Mouse (Mus musculus) heart, embryonic 11.5 days (tissue): ENCODE measurements around the gene Slu7. TPM values are rescaled to one million over a fixed set of nuclear protein-coding genes. Genes with fewer than 3 reads are reported as not detected.

Source experiments
- ATAC-seq: fragments of 200-750 bp; cut with Nextera tagmentation; replicated peaks from 2 replicates; pipeline ENCODE4 v1.8.0; 2017; ENCODE audit warnings: moderate library complexity; ENCODE audit not compliant: insufficient number of reproducible peaks, low FRiP score, low TSS enrichment
- H3K27ac ChIP-seq: fragments of 300-500 bp; sonication (generic); 2 replicates; pipeline ENCODE4 v1.5.1; 2014; ENCODE audit warnings: mild to moderate bottlenecking, low read depth, low read length
- H3K27me3 ChIP-seq: fragments of 300-500 bp; sonication (generic); 2 replicates; pipeline ENCODE4 v1.6.1; 2014; ENCODE audit warnings: mild to moderate bottlenecking, low read length, mixed read lengths; ENCODE audit not compliant: control insufficient read depth, insufficient read depth
- H3K36me3 ChIP-seq: fragments of 300-500 bp; sonication (generic); 2 replicates; pipeline ENCODE4 v1.6.1; 2014; ENCODE audit warnings: mild to moderate bottlenecking, low read length, moderate library complexity, mixed read lengths; ENCODE audit not compliant: control insufficient read depth, insufficient read depth
- H3K4me1 ChIP-seq: fragments of 300-500 bp; sonication (generic); 2 replicates; pipeline ENCODE4 v1.6.1; 2014; ENCODE audit warnings: low read length; ENCODE audit not compliant: control insufficient read depth, insufficient read depth
- H3K4me2 ChIP-seq: fragments of 300-500 bp; sonication (generic); 2 replicates; pipeline ENCODE4 v1.6.1; 2014; ENCODE audit warnings: mild to moderate bottlenecking, moderate library complexity
- H3K4me3 ChIP-seq: fragments of 300-500 bp; sonication (generic); 2 replicates; pipeline ENCODE4 v1.5.1; 2014; ENCODE audit warnings: low read depth, low read length
- H3K9ac ChIP-seq: fragments of 300-500 bp; sonication (generic); 2 replicates; pipeline ENCODE4 v1.6.1; 2014; ENCODE audit warnings: mild to moderate bottlenecking, low read depth, low read length, moderate library complexity
- H3K9me3 ChIP-seq: fragments of 300-500 bp; sonication (generic); replicated peaks from 2 replicates; pipeline ENCODE4 v1.6.1; 2016; ENCODE audit warnings: low read length; ENCODE audit not compliant: control insufficient read depth
- WGBS: fragments of 180-500 bp; shearing (Covaris S2); extraction: QIAGEN DNeasy Blood & Tissue Kit; methylation state at CpG from one replicate; pipeline ENCODE4 v1.1.7; 2014; ENCODE audit not compliant: insufficient replicate concordance; 5-methylcytosine and 5-hydroxymethylcytosine counted together
- polyA plus RNA-seq: library from polyadenylated mRNA; unstranded; fragments of >200 nt; fragmentation: Nextera tagmentation; extraction: Ambion mirVana; gene quantifications from 2 replicates; pipeline ENCODE4 v1.2.1, GENCODE M21; 2014

Slu7 gene
- polyA plus RNA-seq, 1 experiment from 2014 or later, result 39.2 TPM

GRCm38 (mm10) chr11:43393325-43393724 lies 40.2 kb upstream of the Slu7 start:
- Histone ChIP-seq H3K36me3 (no peaks in the 10 kb centered on the region), H3K9me3 (no peaks in the 10 kb centered on the region), H3K9ac (no peak overlapping the region), H3K4me2 (no peak overlapping the region), H3K27ac (no peak overlapping the region), H3K27me3 (no peaks in the 10 kb centered on the region), H3K4me3 (no peak overlapping the region), H3K4me1 (no peaks in the 10 kb centered on the region; the same call in 1 of the 2 replicates)
- ATAC-seq, result no peak
- 92% methylated on average over 4 of the region's 4 CpGs for WGBS

- no peak overlapping the region for H3K4me3 ChIP-seq
- no peaks in the 10 kb centered on the region; the same call in 1 of the 2 replicates for H3K4me1 ChIP-seq
- H3K4me2 ChIP-seq, result no peak overlapping the region
- no peaks in the 10 kb centered on the region for H3K27me3 ChIP-seq
- H3K9me3 ChIP-seq, result no peaks in the 10 kb centered on the region
- H3K9ac ChIP-seq, result no peak overlapping the region
- H3K36me3 ChIP-seq, result no peaks in the 10 kb centered on the region
- WGBS, result 74% methylated on average over 14 of the region's 14 CpGs
- H3K27ac ChIP-seq, result no peak overlapping the region
- no peak for ATAC-seq
These were observed 38.2 kb upstream of the Slu7 start for GRCm38 (mm10) chr11:43395073-43395948.

- Histone ChIP-seq H3K27ac (no peak overlapping the region), H3K9me3 (no peaks in the 10 kb centered on the region), H3K4me1 (no peaks in the 10 kb centered on the region; the same call in 1 of the 2 replicates), H3K4me3 (no peak overlapping the region), H3K27me3 (no peaks in the 10 kb centered on the region), H3K9ac (no peak overlapping the region), H3K36me3 (no peaks in the 10 kb centered on the region), H3K4me2 (no peak overlapping the region)
- 81% methylated on average over 4 of the region's 4 CpGs for WGBS
- ATAC-seq, result no peak
These were observed 37.3 kb upstream of the Slu7 start for GRCm38 (mm10) chr11:43396246-43396645.

- WGBS, result 75% methylated on average over 7 of the region's 7 CpGs
- Histone ChIP-seq H3K4me3 (no peak overlapping the region), H3K27ac (no peak overlapping the region), H3K9me3 (no peaks in the 10 kb centered on the region), H3K4me1 (no peaks in the 10 kb centered on the region; the same call in 1 of the 2 replicates), H3K36me3 (no peaks in the 10 kb centered on the region), H3K27me3 (no peaks in the 10 kb centered on the region), H3K9ac (no peak overlapping the region), H3K4me2 (no peak overlapping the region)
- ATAC-seq, result no peak
These were observed 36.9 kb upstream of the Slu7 start for GRCm38 (mm10) chr11:43396672-43397071.

GRCm38 (mm10) chr11:43399297-43399696 lies 34.2 kb upstream of the Slu7 start:
- ATAC-seq, result no peak
- no peak overlapping the region for H3K4me3 ChIP-seq

GRCm38 (mm10) chr11:43400131-43400530 lies 33.4 kb upstream of the Slu7 start:
- WGBS, result 88% methylated on average over 1 of the region's 1 CpGs
- Histone ChIP-seq H3K27me3 (no peaks in the 10 kb centered on the region), H3K36me3 (no peaks in the 10 kb centered on the region), H3K4me1 (no peaks in the 10 kb centered on the region; the same call in 1 of the 2 replicates), H3K4me3 (no peak overlapping the region), H3K9ac (no peak overlapping the region), H3K9me3 (peaks cover 4% of the 10 kb centered on the region; the same call in 1 of the 2 replicates), H3K27ac (no peak overlapping the region), H3K4me2 (no peak overlapping the region)
- ATAC-seq, result no peak

More at GRCm38 (mm10) chr11:43399297-43399696, 34.2 kb upstream of the Slu7 start:
- no peaks in the 10 kb centered on the region; the same call in 1 of the 2 replicates for H3K4me1 ChIP-seq
- no peak overlapping the region for H3K27ac ChIP-seq
- no peaks in the 10 kb centered on the region for H3K27me3 ChIP-seq
- no peak overlapping the region for H3K4me2 ChIP-seq
- H3K9ac ChIP-seq, result no peak overlapping the region
- H3K36me3 ChIP-seq, result no peaks in the 10 kb centered on the region
- H3K9me3 ChIP-seq, result no peaks in the 10 kb centered on the region
- 38% methylated on average over 4 of the region's 4 CpGs for WGBS

- no peak overlapping the region for H3K9ac ChIP-seq
- no peaks in the 10 kb centered on the region for H3K36me3 ChIP-seq
- no peak overlapping the region for H3K4me3 ChIP-seq
- no peaks in the 10 kb centered on the region for H3K4me1 ChIP-seq
- ATAC-seq, result no peak
- H3K27me3 ChIP-seq, result no peaks in the 10 kb centered on the region
- no peak overlapping the region for H3K27ac ChIP-seq
- H3K9me3 ChIP-seq, result peaks cover 4% of the 10 kb centered on the region; the same call in 1 of the 2 replicates
- 80% methylated on average over 15 of the region's 15 CpGs for WGBS
- H3K4me2 ChIP-seq, result no peak overlapping the region
These were observed 29.3 kb upstream of the Slu7 start for GRCm38 (mm10) chr11:43404150-43404807.

GRCm38 (mm10) chr11:43408888-43409287 lies 24.7 kb upstream of the Slu7 start:
- H3K9me3 ChIP-seq, result peaks cover 4% of the 10 kb centered on the region; the same call in 1 of the 2 replicates

More at GRCm38 (mm10) chr11:43408888-43409287, 24.7 kb upstream of the Slu7 start:
- no peak for ATAC-seq
- WGBS, result 76% methylated on average over 2 of the region's 2 CpGs
- Histone ChIP-seq H3K4me1 (no peaks in the 10 kb centered on the region), H3K4me3 (no peak overlapping the region), H3K36me3 (no peaks in the 10 kb centered on the region), H3K9ac (no peak overlapping the region), H3K4me2 (no peak overlapping the region), H3K27ac (no peak overlapping the region), H3K27me3 (no peaks in the 10 kb centered on the region)
